ENCODE assay signal across 24 mouse cellular contexts in the genomic region with DNA sequence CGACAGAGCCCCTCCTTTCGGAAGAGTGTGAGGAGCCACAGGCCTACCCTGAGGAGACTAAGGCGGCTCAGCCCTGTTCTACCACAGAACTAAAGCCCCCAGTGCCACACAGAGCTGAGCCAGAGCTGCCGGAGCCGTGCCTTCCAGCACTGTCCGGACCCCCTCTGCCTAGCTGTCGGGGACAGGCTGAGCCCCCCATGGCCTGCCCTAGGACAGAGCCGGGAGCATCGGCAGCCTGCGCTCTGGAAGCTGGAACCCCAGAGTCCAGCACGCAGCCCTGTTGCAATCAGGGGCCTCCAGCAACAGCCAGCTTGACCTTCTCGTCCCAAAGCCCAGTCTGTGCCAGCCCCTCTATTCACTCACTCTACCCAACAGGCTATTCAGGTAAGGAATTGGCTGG. TPM values are rescaled to one million over a fixed set of nuclear protein-coding genes. Genes with fewer than 3 reads are reported as not detected.
A peak's percentile ranks its signal among the peaks of the same experiment; 100 is the strongest.
DNase-seq lines count a peak whose midpoint lies in the region; ATAC-seq and TF ChIP-seq lines count a peak whose summit lies in the region.
"Had no signal": no experiment of that assay in that cellular context is flagged by ENCODE, and none has a peak within 500 bp of the region (broad histone marks: within the 10 kb centered on the region; RNA-seq: fewer than 3 reads in every experiment).

No protein-coding gene starts in this region.

- no peak overlapping the region for H3K4me2 ChIP-seq in embryonic facial prominence, embryonic 11.5 days (ENCODE audit: low read depth, low read length)
- H3K4me2 ChIP-seq in heart, embryonic 11.5 days = no peak overlapping the region
- H3K4me2 ChIP-seq in liver, embryonic 14.5 days (ENCODE audit: low read depth) = no peak overlapping the region
- no peak overlapping the region for H3K4me2 ChIP-seq in liver, embryonic 11.5 days

- no peak overlapping the region for H3K4me3 ChIP-seq in embryonic facial prominence, embryonic 11.5 days (ENCODE audit: low read depth, low read length)
- no peak overlapping the region for H3K4me3 ChIP-seq in embryonic facial prominence, embryonic 10.5 days
- H3K4me3 ChIP-seq in heart, embryonic 11.5 days (ENCODE audit: low read depth, low read length) = no peak overlapping the region
- no peak overlapping the region for H3K4me3 ChIP-seq in liver, embryonic 14.5 days (ENCODE audit: insufficient read depth in 1 of 2, low read depth in 2 of 2, low read length in 2 of 2)
- H3K4me3 ChIP-seq in liver, embryonic 11.5 days (ENCODE audit: low read depth, low read length) = no peak overlapping the region

- WGBS in embryonic facial prominence, embryonic 11.5 days = 94% methylated on average over 12 of the region's 12 CpGs
- 90% methylated on average over 12 of the region's 12 CpGs for WGBS in embryonic facial prominence, embryonic 10.5 days
- WGBS in heart, embryonic 11.5 days (ENCODE audit: insufficient replicate concordance) = 95% methylated on average over 12 of the region's 12 CpGs
- 91% methylated on average over 12 of the region's 12 CpGs for WGBS in liver, embryonic 14.5 days (ENCODE audit: insufficient replicate concordance)
- 95% methylated on average over 12 of the region's 12 CpGs for WGBS in liver, embryonic 11.5 days

- TF ChIP-seq CTCF in liver, embryonic 14.5 days (IDR thresholded peaks at IDR 0.05; ENCODE audit: low read depth) = no peak

- ATAC-seq in embryonic facial prominence, embryonic 11.5 days (replicated peaks; ENCODE audit: insufficient number of reproducible peaks, low FRiP score, low TSS enrichment, low read depth) = 0 out of 2 replicates have a peak, but pooled peaks have one; percentile 19
- ATAC-seq in heart, embryonic 11.5 days (replicated peaks; ENCODE audit: insufficient number of reproducible peaks, low FRiP score, low TSS enrichment) = 0 out of 2 replicates have a peak, but pooled peaks have one; percentile 18
- 0 out of 2 replicates have a peak, but pooled peaks have one; percentile 20 for ATAC-seq in liver, embryonic 14.5 days (ENCODE audit: insufficient read depth)
- no peak for ATAC-seq in liver, embryonic 11.5 days (replicated peaks; ENCODE audit: low FRiP score)
- ATAC-seq: activated CD4-positive, CD25-positive, alpha-beta regulatory T cell, adult 4 months; CD4-positive, CD25-positive, alpha-beta regulatory T cell, adult 4 months; Patski had no signal

- no peaks in the 10 kb centered on the region for H3K9me3 ChIP-seq in embryonic facial prominence, embryonic 11.5 days (replicated peaks; ENCODE audit: control insufficient read depth, low read length)
- no peaks in the 10 kb centered on the region for H3K9me3 ChIP-seq in embryonic facial prominence, embryonic 10.5 days
- H3K9me3 ChIP-seq in heart, embryonic 11.5 days (replicated peaks; ENCODE audit: control insufficient read depth, low read length) = no peaks in the 10 kb centered on the region
- H3K9me3 ChIP-seq in liver, embryonic 14.5 days (ENCODE audit: control insufficient read depth, low read length) = no peaks in the 10 kb centered on the region
- H3K9me3 ChIP-seq in liver, embryonic 11.5 days (ENCODE audit: control insufficient read depth, low read length) = no peaks in the 10 kb centered on the region
- H3K9me3 ChIP-seq: G1E had no signal

- H3K36me3 ChIP-seq in embryonic facial prominence, embryonic 11.5 days (replicated peaks; ENCODE audit: control insufficient read depth, insufficient read depth, low read depth, low read length) = peaks cover 12% of the 10 kb centered on the region
- H3K36me3 ChIP-seq in embryonic facial prominence, embryonic 10.5 days (replicated peaks) = peaks cover 67% of the 10 kb centered on the region
- H3K36me3 ChIP-seq in heart, embryonic 11.5 days (ENCODE audit: control insufficient read depth, insufficient read depth, low read length) = peaks cover 10% of the 10 kb centered on the region
- peaks cover 28% of the 10 kb centered on the region for H3K36me3 ChIP-seq in liver, embryonic 14.5 days (replicated peaks; ENCODE audit: control insufficient read depth, insufficient read depth, low read depth)
- H3K36me3 ChIP-seq in liver, embryonic 11.5 days (ENCODE audit: control insufficient read depth, insufficient read depth, low read length) = peaks cover 28% of the 10 kb centered on the region; the same call in 1 of the 2 replicates

- no peak for TF ChIP-seq EP300 in liver, embryonic 14.5 days (IDR thresholded peaks at IDR 0.05; ENCODE audit: low read depth)

- no peaks in the 10 kb centered on the region; the same call in 1 of the 2 replicates for H3K4me1 ChIP-seq in embryonic facial prominence, embryonic 11.5 days (ENCODE audit: control insufficient read depth, insufficient read depth, low read length)
- peaks cover 28% of the 10 kb centered on the region for H3K4me1 ChIP-seq in embryonic facial prominence, embryonic 10.5 days
- H3K4me1 ChIP-seq in heart, embryonic 11.5 days (ENCODE audit: control insufficient read depth, insufficient read depth, low read length) = peaks cover 15% of the 10 kb centered on the region; the same call in 1 of the 2 replicates
- H3K4me1 ChIP-seq in liver, embryonic 14.5 days (replicated peaks; ENCODE audit: control insufficient read depth in 2 of 2, insufficient read depth in 2 of 2, low read length in 1 of 2) = peaks cover 0 to 4% of the 10 kb centered on the region in 2 experiments; a peak in 1 of 4 replicates
- peaks cover 14% of the 10 kb centered on the region for H3K4me1 ChIP-seq in liver, embryonic 11.5 days (replicated peaks; ENCODE audit: control insufficient read depth, insufficient read depth, low read length)

- no peak overlapping the region for H3K9ac ChIP-seq in embryonic facial prominence, embryonic 11.5 days (replicated peaks; ENCODE audit: low read length)
- H3K9ac ChIP-seq in heart, embryonic 11.5 days (ENCODE audit: low read depth, low read length) = no peak overlapping the region
- no peak overlapping the region for H3K9ac ChIP-seq in liver, embryonic 14.5 days (replicated peaks)
- H3K9ac ChIP-seq in liver, embryonic 11.5 days (ENCODE audit: low read depth, low read length) = no peak overlapping the region

- DNase-seq in embryonic facial prominence, embryonic 11.5 days (ENCODE audit: low spot score) = no peak
- DNase-seq in embryonic facial prominence, embryonic 10.5 days (ENCODE audit: low spot score) = no peak
- DNase-seq in heart, adult 11 months = peak; percentile 85
- DNase-seq in heart, postnatal 36 days = no peak
- DNase-seq in heart, postnatal 4 days = no peak
- DNase-seq in liver, embryonic 14.5 days (ENCODE audit: low read depth in 3 of 3, low spot score in 3 of 3) = no peak
- DNase-seq in liver, embryonic 11.5 days (ENCODE audit: low spot score) = no peak
- DNase-seq: adrenal gland, adult 2 months; adrenal gland, adult 8-10 months; adrenal gland, postnatal 10 days; adrenal gland, postnatal 14 days; adrenal gland, postnatal 25 days; adrenal gland, postnatal 36 days; B cell, adult 2 months; cerebellum, adult 11 months; cerebellum, adult 11-12 months had no signal

- H3K27ac ChIP-seq in embryonic facial prominence, embryonic 11.5 days (replicated peaks; ENCODE audit: low read depth, low read length) = no peak overlapping the region
- H3K27ac ChIP-seq in embryonic facial prominence, embryonic 10.5 days (replicated peaks) = no peak overlapping the region
- H3K27ac ChIP-seq in heart, embryonic 11.5 days (ENCODE audit: low read depth, low read length) = no peak overlapping the region
- H3K27ac ChIP-seq in liver, embryonic 14.5 days = no peak overlapping the region
- no peak overlapping the region for H3K27ac ChIP-seq in liver, embryonic 11.5 days (ENCODE audit: low read depth, low read length)

- H3K27me3 ChIP-seq in embryonic facial prominence, embryonic 11.5 days (ENCODE audit: control insufficient read depth, insufficient read depth, low read length) = peaks cover 22% of the 10 kb centered on the region
- H3K27me3 ChIP-seq in embryonic facial prominence, embryonic 10.5 days (replicated peaks; ENCODE audit: low read depth, poor library complexity, severe bottlenecking) = peaks cover 52% of the 10 kb centered on the region
- H3K27me3 ChIP-seq in heart, embryonic 11.5 days (ENCODE audit: control insufficient read depth, insufficient read depth, low read length) = peaks cover 42% of the 10 kb centered on the region
- peaks cover 26% of the 10 kb centered on the region for H3K27me3 ChIP-seq in liver, embryonic 14.5 days (ENCODE audit: control insufficient read depth, insufficient read depth, low read length)
- H3K27me3 ChIP-seq in liver, embryonic 11.5 days (replicated peaks; ENCODE audit: control insufficient read depth, insufficient read depth, low read length) = peaks cover 35% of the 10 kb centered on the region
- H3K27me3 ChIP-seq: CH12.LX, Patski had no signal

- intact Hi-C loops in heart, postnatal 36 days (cut with DNase I) = loop anchor here (5.0 kb wide), 2 partner anchors 55 to 185 kb away; no protein-coding TSS in a partner anchor

RNA-seq across cellular contexts. Expression of gene C1ql4, which starts 5.3 kb away (rescaled TPM):
- polyA plus RNA-seq in embryonic facial prominence, embryonic 11.5 days (2014; fragmentation: Nextera tagmentation; extraction: Ambion mirVana) = 1.0 and 1.1 TPM in 2 replicates
- polyA plus RNA-seq in embryonic facial prominence, embryonic 10.5 days (2016; fragmentation: Nextera tagmentation; extraction: Ambion mirVana) = 0.36 and 0.52 TPM in 2 replicates
- not detected for total RNA-seq in heart, postnatal 36 days (2021)
- polyA plus RNA-seq in heart, embryonic 11.5 days (2014; fragmentation: Nextera tagmentation; extraction: Ambion mirVana) = 0.20 and 0.27 TPM in 2 replicates
- total RNA-seq in heart, postnatal 4 days (2021) = under 1 TPM in 1 of 2 experiments, not detected in 1; 0.19 TPM
- not detected in 2 replicates for polyA plus RNA-seq in liver, embryonic 14.5 days (2012; rRNA removed)
- polyA plus RNA-seq in liver, embryonic 14.5 days (2014; fragmentation: Nextera tagmentation; extraction: Ambion mirVana) = not detected in 2 replicates
- 0.25 TPM in 1 of 2 replicates, not detected in the other for polyA plus RNA-seq in liver, embryonic 11.5 days (2014; fragmentation: Nextera tagmentation; extraction: Ambion mirVana)
- total RNA-seq: adrenal gland, adult 18-20 months; adrenal gland, adult 2 months; adrenal gland, adult 8-10 months; adrenal gland, postnatal 14 days; adrenal gland, postnatal 25 days; adrenal gland, postnatal 36 days; CH12.LX; G1E had no signal
- polyA plus RNA-seq: activated CD4-positive, CD25-positive, alpha-beta regulatory T cell, adult 4 months; adrenal gland, adult 2 months; CD4-positive, CD25-positive, alpha-beta regulatory T cell, adult 4 months; G1E had no signal

RNA-seq across cellular contexts. Expression of gene Troap, which starts 7.9 kb away (rescaled TPM):
- polyA plus RNA-seq in embryonic facial prominence, embryonic 11.5 days (2014; fragmentation: Nextera tagmentation; extraction: Ambion mirVana) = 20.6 and 23.8 TPM in 2 replicates
- polyA plus RNA-seq in embryonic facial prominence, embryonic 10.5 days (2016; fragmentation: Nextera tagmentation; extraction: Ambion mirVana) = 49.8 and 53.1 TPM in 2 replicates
- under 1 TPM; 0.33 to 0.49 TPM for total RNA-seq in heart, postnatal 36 days (2021)
- polyA plus RNA-seq in heart, embryonic 11.5 days (2014; fragmentation: Nextera tagmentation; extraction: Ambion mirVana) = 21.1 and 22.0 TPM in 2 replicates
- 10 to 100 TPM; 17.8 to 18.7 TPM for total RNA-seq in heart, postnatal 4 days (2021)
- polyA plus RNA-seq in liver, embryonic 14.5 days (2012; rRNA removed) = 14.3 and 15.7 TPM in 2 replicates
- polyA plus RNA-seq in liver, embryonic 14.5 days (2014; fragmentation: Nextera tagmentation; extraction: Ambion mirVana) = 11.1 and 12.1 TPM in 2 replicates
- 26.5 and 27.8 TPM in 2 replicates for polyA plus RNA-seq in liver, embryonic 11.5 days (2014; fragmentation: Nextera tagmentation; extraction: Ambion mirVana)
- total RNA-seq: adrenal gland, adult 18-20 months had no signal

RNA-seq across cellular contexts. Expression of gene Dnajc22, which starts 10.6 kb away (rescaled TPM):
- 0.18 and 0.56 TPM in 2 replicates for polyA plus RNA-seq in embryonic facial prominence, embryonic 11.5 days (2014; fragmentation: Nextera tagmentation; extraction: Ambion mirVana)
- 1.1 and 1.6 TPM in 2 replicates for polyA plus RNA-seq in embryonic facial prominence, embryonic 10.5 days (2016; fragmentation: Nextera tagmentation; extraction: Ambion mirVana)
- total RNA-seq in heart, postnatal 36 days (2021) = under 1 TPM; 0.22 to 0.36 TPM
- polyA plus RNA-seq in heart, embryonic 11.5 days (2014; fragmentation: Nextera tagmentation; extraction: Ambion mirVana) = 0.96 and 1.7 TPM in 2 replicates
- 1 to 10 TPM in 1 of 2 experiments, under 1 TPM in 1; 0.79 to 1.2 TPM for total RNA-seq in heart, postnatal 4 days (2021)
- 11.4 and 12.1 TPM in 2 replicates for polyA plus RNA-seq in liver, embryonic 14.5 days (2012; rRNA removed)
- 10.9 and 11.6 TPM in 2 replicates for polyA plus RNA-seq in liver, embryonic 14.5 days (2014; fragmentation: Nextera tagmentation; extraction: Ambion mirVana)
- polyA plus RNA-seq in liver, embryonic 11.5 days (2014; fragmentation: Nextera tagmentation; extraction: Ambion mirVana) = 17.1 and 19.8 TPM in 2 replicates
- polyA plus RNA-seq: activated CD4-positive, CD25-positive, alpha-beta regulatory T cell, adult 4 months; CD4-positive, CD25-positive, alpha-beta regulatory T cell, adult 4 months; G1E had no signal

RNA-seq across cellular contexts. Expression of gene Prph, which starts 27.3 kb away (rescaled TPM):
- polyA plus RNA-seq in embryonic facial prominence, embryonic 11.5 days (2014; fragmentation: Nextera tagmentation; extraction: Ambion mirVana) = 17.1 and 20.6 TPM in 2 replicates
- 3.7 and 6.3 TPM in 2 replicates for polyA plus RNA-seq in embryonic facial prominence, embryonic 10.5 days (2016; fragmentation: Nextera tagmentation; extraction: Ambion mirVana)
- total RNA-seq in heart, postnatal 36 days (2021) = under 1 TPM; 0.14 to 0.94 TPM
- 0.09 and 0.59 TPM in 2 replicates for polyA plus RNA-seq in heart, embryonic 11.5 days (2014; fragmentation: Nextera tagmentation; extraction: Ambion mirVana)
- total RNA-seq in heart, postnatal 4 days (2021) = 1 to 10 TPM in 1 of 2 experiments, under 1 TPM in 1; 0.60 to 1.3 TPM
- 1.1 and 1.2 TPM in 2 replicates for polyA plus RNA-seq in liver, embryonic 14.5 days (2012; rRNA removed)
- 0.32 and 0.53 TPM in 2 replicates for polyA plus RNA-seq in liver, embryonic 14.5 days (2014; fragmentation: Nextera tagmentation; extraction: Ambion mirVana)
- polyA plus RNA-seq in liver, embryonic 11.5 days (2014; fragmentation: Nextera tagmentation; extraction: Ambion mirVana) = 0.36 and 0.90 TPM in 2 replicates
- total RNA-seq: G1E, MEL had no signal
- polyA plus RNA-seq: activated CD4-positive, CD25-positive, alpha-beta regulatory T cell, adult 4 months; CD4-positive, CD25-positive, alpha-beta regulatory T cell, adult 4 months; G1E had no signal

RNA-seq across cellular contexts. Expression of gene Spats2, which starts 43.4 kb away (rescaled TPM):
- 59.6 and 68.5 TPM in 2 replicates for polyA plus RNA-seq in embryonic facial prominence, embryonic 11.5 days (2014; fragmentation: Nextera tagmentation; extraction: Ambion mirVana)
- polyA plus RNA-seq in embryonic facial prominence, embryonic 10.5 days (2016; fragmentation: Nextera tagmentation; extraction: Ambion mirVana) = 60.1 and 62.1 TPM in 2 replicates
- total RNA-seq in heart, postnatal 36 days (2021) = 1 to 10 TPM; 6.6 to 7.9 TPM
- polyA plus RNA-seq in heart, embryonic 11.5 days (2014; fragmentation: Nextera tagmentation; extraction: Ambion mirVana) = 43.5 and 45.2 TPM in 2 replicates
- 10 to 100 TPM; 24.8 to 28.3 TPM for total RNA-seq in heart, postnatal 4 days (2021)
- 6.5 and 7.7 TPM in 2 replicates for polyA plus RNA-seq in liver, embryonic 14.5 days (2012; rRNA removed)
- polyA plus RNA-seq in liver, embryonic 14.5 days (2014; fragmentation: Nextera tagmentation; extraction: Ambion mirVana) = 6.7 and 8.4 TPM in 2 replicates
- 32.9 and 35.0 TPM in 2 replicates for polyA plus RNA-seq in liver, embryonic 11.5 days (2014; fragmentation: Nextera tagmentation; extraction: Ambion mirVana)
- polyA plus RNA-seq: activated CD4-positive, CD25-positive, alpha-beta regulatory T cell, adult 4 months; G1E had no signal
